Mouse (Mus musculus): Measurements from ENCODE around the gene Rxylt1. TPM values are rescaled to one million over a fixed set of nuclear protein-coding genes. Genes with fewer than 3 reads are reported as not detected.

Gene Rxylt1
- 19.7 TPM for polyA plus RNA-seq (2017; shearing (Covaris generic))

GRCm38 (mm10) chr10:122096980-122097844 is at the start of gene Rxylt1:
Gene Rxylt1, minus strand, starts transcription at chr10:122097371.

GRCm38 (mm10) chr10:122046904-122047726 is 50.1 kb downstream of the Rxylt1 start, which contains the start of gene Srgap1:
Gene Srgap1, minus strand, starts transcription at chr10:122047315.

Other genes with a start within 250 kb of the Rxylt1 start
- gene Srgap1, start 50.1 kb downstream of the Rxylt1 start, polyA plus RNA-seq (2017; shearing (Covaris generic)) = not detected

Measured in effector memory CD4-positive, alpha-beta T cell, adult 7 months (primary cell).